Mouse (Mus musculus): Measurements from ENCODE around the gene Tmem141. TPM values are rescaled to one million over a fixed set of nuclear protein-coding genes. Genes with fewer than 3 reads are reported as not detected.

The Tmem141 gene
- polyA plus RNA-seq, 1 experiment: 17.3 TPM

DNA sequence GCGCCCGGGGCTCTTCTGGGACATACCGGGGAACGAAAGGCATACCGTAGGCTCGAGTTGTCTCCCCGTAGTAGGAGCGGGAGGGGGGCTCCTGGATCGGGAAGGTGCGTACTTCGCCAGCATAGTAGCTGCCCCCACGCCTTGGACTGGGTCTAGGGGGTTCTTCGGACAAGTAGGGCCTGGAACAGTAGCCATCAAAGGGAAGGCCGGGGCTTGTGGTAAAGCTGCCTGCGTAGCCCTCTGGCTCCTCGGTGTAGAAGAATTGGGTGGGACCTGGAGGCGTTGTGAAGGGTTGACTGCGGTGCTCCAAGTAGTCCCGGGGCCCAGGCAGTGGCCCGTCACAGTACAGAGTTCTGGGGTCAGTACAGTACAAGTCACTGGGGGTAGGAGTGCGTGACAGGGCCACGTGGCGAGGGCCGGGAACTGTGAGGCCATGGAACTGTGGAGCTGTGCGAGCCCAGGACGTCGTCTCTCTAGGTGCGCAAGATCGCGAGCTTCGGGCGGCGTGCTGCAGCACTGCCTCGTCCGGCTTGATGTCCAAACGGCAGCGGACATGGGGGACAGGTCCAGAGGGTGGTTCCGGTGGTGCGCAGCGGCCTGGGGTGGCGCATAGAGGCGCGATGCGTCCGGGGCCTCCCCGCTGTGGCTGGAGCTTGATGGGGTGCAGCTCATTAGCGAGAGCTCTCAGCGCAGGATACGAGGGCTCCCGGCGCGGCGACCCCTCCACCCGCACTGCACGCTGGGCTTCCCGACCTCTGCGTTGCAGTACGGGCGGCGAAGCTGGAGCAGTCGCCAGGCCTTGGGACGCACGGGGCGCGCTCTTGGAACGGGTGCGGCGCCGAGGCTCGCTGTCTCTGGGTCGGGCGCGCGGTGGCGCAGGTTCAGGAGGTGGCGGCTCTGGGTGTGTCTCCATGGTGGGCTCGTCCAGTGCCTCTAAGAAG lies 42.7 kb downstream of the Tmem141 start:
- Histone ChIP-seq H3K4me1 (ENCODE audit: control insufficient read depth, insufficient read depth, low read length) (peaks cover 4% of the 10 kb centered on the region), H3K4me3 (replicated peaks; ENCODE audit: control insufficient read depth, low read depth, low read length) (no peak overlapping the region), H3K27ac (ENCODE audit: control insufficient read depth, insufficient read depth, low read depth, low read length, poor library complexity) (no peak overlapping the region; the same call in 1 of the 2 replicates)
- TF ChIP-seq POLR2A (IDR thresholded peaks at IDR 0.05; ENCODE audit: borderline replicate concordance, control insufficient read depth, low read depth, low read length): no peak
- TF ChIP-seq CTCF (IDR thresholded peaks at IDR 0.05; ENCODE audit: control insufficient read depth, insufficient read depth, low read length): no peak
- WGBS: 8% methylated on average over 77 of the region's 77 CpGs

DNA sequence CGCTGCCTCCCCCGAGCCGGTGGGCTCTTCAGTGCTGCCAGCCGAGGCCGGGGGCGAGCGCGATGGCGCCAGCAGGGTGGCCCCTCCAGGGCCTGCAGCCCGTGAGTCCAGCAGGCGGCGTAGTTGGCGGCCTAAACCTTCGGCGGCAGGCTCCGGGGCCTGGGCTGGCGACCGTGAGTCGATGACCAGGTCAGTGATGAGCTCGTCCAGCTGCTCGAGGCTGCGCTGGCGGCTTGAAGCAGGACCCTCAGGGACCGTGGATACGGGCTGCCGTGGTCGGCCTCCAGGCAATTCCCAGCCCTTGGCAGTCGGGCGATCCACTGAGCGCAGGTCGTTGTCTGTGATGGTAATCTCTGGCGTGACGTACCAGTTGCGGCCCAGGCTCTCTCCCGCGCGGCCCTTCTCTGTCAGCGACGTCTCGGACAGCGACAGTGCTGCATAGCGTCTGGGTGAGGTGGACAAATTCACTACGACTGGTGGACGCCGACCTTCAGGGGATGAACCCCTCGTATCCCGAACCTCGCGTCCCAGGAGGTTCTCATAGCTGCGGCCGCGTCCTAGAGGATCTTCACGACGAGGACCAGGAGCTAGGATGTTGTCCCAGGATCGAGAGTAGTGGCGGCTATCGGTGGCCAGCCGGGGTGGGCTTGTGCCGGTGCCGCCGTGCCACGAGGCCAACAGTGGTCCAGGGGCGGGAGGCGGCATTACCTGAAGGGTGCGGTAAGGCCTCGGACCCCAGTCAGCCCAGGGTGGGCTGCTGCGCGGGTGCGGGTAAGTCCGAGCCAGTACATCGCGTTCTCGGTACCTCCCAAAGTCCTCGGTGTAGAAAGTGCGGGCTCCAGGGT lies 43.6 kb downstream of the Tmem141 start:
- no peak overlapping the region for H3K27ac ChIP-seq (ENCODE audit: control insufficient read depth, insufficient read depth, low read depth, low read length, poor library complexity)
- WGBS: 5% methylated on average over 75 of the region's 75 CpGs
- H3K4me3 ChIP-seq (replicated peaks; ENCODE audit: control insufficient read depth, low read depth, low read length): no peak overlapping the region
- TF ChIP-seq CTCF (IDR thresholded peaks at IDR 0.05; ENCODE audit: control insufficient read depth, insufficient read depth, low read length) (no peak), POLR2A (IDR thresholded peaks at IDR 0.05; ENCODE audit: borderline replicate concordance, control insufficient read depth, low read depth, low read length) (no peak)
- H3K4me1 ChIP-seq (ENCODE audit: control insufficient read depth, insufficient read depth, low read length): peaks cover 4% of the 10 kb centered on the region

- Histone ChIP-seq H3K27ac (ENCODE audit: control insufficient read depth, insufficient read depth, low read depth, low read length, poor library complexity) (no peak overlapping the region), H3K4me3 (replicated peaks; ENCODE audit: control insufficient read depth, low read depth, low read length) (no peak overlapping the region), H3K4me1 (ENCODE audit: control insufficient read depth, insufficient read depth, low read length) (peaks cover 4% of the 10 kb centered on the region)
- WGBS: 29% methylated on average over 92 of the region's 92 CpGs
- TF ChIP-seq CTCF (IDR thresholded peaks at IDR 0.05; ENCODE audit: control insufficient read depth, insufficient read depth, low read length) (no peak), POLR2A (IDR thresholded peaks at IDR 0.05; ENCODE audit: borderline replicate concordance, control insufficient read depth, low read depth, low read length) (no peak)
These were observed 44.6 kb downstream of the Tmem141 start for GRCm38 (mm10) chr2:25576965-25577891.

DNA sequence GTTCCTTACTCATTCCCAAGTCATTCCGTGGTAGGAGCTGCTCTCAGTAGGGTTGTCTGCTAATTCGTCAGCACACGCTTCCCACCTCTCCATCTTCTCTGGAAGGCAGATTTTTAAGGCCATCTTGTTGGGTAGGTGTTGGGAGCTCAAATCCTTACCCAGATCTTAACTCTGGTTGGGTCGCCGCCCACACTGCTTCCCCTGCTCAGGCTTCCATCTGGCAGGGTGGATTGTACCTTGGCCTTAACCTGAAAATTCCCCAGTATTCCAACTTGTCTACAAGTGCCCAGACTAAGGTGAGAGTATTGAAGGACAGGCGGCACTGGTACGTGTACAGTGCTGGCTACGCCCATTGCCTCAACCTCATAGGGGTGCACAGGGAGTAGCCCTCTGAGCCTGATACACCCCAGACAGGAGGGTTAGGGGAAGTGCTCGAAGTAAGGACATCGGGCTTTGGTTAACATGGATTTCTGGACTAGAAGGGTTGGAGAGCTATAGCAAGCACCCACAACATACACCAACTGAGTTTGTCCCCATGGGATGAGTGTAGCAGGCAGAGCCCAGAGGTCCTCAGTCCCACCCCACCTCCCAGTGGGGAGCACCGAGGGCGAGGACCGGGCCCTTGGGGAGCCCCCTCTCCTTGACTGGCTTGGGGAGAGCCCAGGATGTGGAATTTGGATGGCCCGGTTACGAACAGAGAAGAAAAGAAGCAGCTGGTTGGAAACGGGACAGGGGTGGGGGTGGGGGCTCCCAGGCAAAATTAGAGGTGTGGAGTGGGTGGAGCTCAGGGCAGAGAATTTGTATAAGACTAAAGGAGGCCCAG lies 45.6 kb downstream of the Tmem141 start:
- no peak overlapping the region for H3K27ac ChIP-seq (ENCODE audit: control insufficient read depth, insufficient read depth, low read depth, low read length, poor library complexity)
- no peak overlapping the region for H3K4me3 ChIP-seq (replicated peaks; ENCODE audit: control insufficient read depth, low read depth, low read length)
- TF ChIP-seq CTCF (IDR thresholded peaks at IDR 0.05; ENCODE audit: control insufficient read depth, insufficient read depth, low read length): no peak
- no peak for TF ChIP-seq POLR2A (IDR thresholded peaks at IDR 0.05; ENCODE audit: borderline replicate concordance, control insufficient read depth, low read depth, low read length)
- WGBS: 83% methylated on average over 16 of the region's 16 CpGs
- H3K4me1 ChIP-seq (ENCODE audit: control insufficient read depth, insufficient read depth, low read length): peaks cover 4% of the 10 kb centered on the region

GRCm38 (mm10) chr2:25575432-25576027 lies 46.3 kb downstream of the Tmem141 start:
- peak overlapping the region; percentile 29 for H3K4me3 ChIP-seq (replicated peaks; ENCODE audit: control insufficient read depth, low read depth, low read length)
- H3K4me1 ChIP-seq (ENCODE audit: control insufficient read depth, insufficient read depth, low read length): peaks cover 4% of the 10 kb centered on the region
- H3K27ac ChIP-seq (ENCODE audit: control insufficient read depth, insufficient read depth, low read depth, low read length, poor library complexity): no peak overlapping the region; the same call in 1 of the 2 replicates
- WGBS: 18% methylated on average over 21 of the region's 21 CpGs
- no peak; the same call in 1 of the 2 replicates for TF ChIP-seq POLR2A (IDR thresholded peaks at IDR 0.05; ENCODE audit: borderline replicate concordance, control insufficient read depth, low read depth, low read length)
- no peak for TF ChIP-seq CTCF (IDR thresholded peaks at IDR 0.05; ENCODE audit: control insufficient read depth, insufficient read depth, low read length)

DNA sequence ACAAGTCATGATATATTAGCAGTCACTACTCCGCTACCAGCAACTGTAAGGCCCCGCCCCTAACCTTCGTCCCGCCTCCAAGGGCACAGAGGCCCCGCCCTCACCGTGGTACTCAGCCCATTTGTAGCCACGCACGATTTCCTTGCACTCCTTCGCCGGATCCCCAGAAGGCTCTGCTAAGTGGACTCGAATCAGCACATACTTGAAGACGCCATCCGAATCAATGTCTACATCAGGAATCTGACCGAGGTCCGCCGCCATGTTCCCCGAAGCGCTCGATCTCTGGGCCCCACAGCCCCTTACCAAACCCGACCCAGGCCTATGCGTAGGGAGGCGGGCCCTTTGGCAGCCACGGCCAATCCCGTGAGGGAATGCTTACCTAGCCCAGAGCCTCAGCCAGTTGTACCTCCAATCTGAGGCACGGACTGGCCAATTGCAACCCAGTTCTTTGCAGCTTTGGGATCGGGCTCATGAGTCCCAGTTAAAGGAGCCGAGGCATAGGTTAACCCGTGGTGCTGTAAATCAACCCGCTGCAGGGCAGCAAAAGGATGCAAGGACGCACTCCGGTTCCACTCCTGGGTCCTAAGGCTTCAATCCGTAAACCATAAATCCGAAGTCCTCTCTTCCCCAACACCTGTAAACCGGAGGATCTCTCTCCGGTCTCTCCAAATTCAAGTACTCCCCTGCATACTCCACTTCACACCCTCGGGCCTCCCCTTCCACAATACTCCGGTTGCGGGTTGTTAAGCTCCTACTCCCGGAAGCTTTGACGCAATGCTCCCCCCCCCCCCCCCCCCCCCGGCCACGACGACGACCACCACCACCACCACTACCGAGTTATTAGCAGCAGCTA lies 47.0 kb downstream of the Tmem141 start, which contains the start of the genes Mamdc4 and Phpt1:
Gene Mamdc4 (minus strand): TSS at position 267 of the 853 bp plus-strand sequence.
Gene Phpt1 (minus strand): TSS at position 646 of the 853 bp plus-strand sequence.
- Histone ChIP-seq H3K4me3 (replicated peaks; ENCODE audit: control insufficient read depth, low read depth, low read length) (peak within 1 kb of the TSS; percentile 83), H3K27ac (ENCODE audit: control insufficient read depth, insufficient read depth, low read depth, low read length, poor library complexity) (peak within 1 kb of the TSS; percentile 46), H3K4me1 (ENCODE audit: control insufficient read depth, insufficient read depth, low read length) (peaks cover 4% of the 10 kb centered on the region)
- WGBS: under 1% methylated on average over 41 of the region's 45 CpGs
- TF ChIP-seq CTCF (IDR thresholded peaks at IDR 0.05; ENCODE audit: control insufficient read depth, insufficient read depth, low read length) (no peak), POLR2A (IDR thresholded peaks at IDR 0.05; ENCODE audit: borderline replicate concordance, control insufficient read depth, low read depth, low read length) (peak; percentile 59; the same call in 1 of the 2 replicates)

Data from bone marrow, adult 2 months (tissue).